Mouse (Mus musculus) layer of hippocampus, adult 8-10 months (tissue): ENCODE results near the gene Gm10600. TPM values are rescaled to one million over a fixed set of nuclear protein-coding genes. Genes with fewer than 3 reads are reported as not detected.
"Not testable (repeated sequence)": the region's sequence is repeated elsewhere in the genome, so short reads cannot be mapped to it uniquely, and the experiment has no call there.

Experiments used
- DNase-seq, 2 experiments: peaks; one replicate each; pipeline ENCODE4 v3.0.0; 2022; ENCODE audit warnings: low spot score in 2 of 2
- total RNA-seq, 4 experiments: library from RNA; stranded (reverse); gene quantifications; 2 replicates each; pipeline ENCODE4 v1.2.4; 2022

Gm10600 gene
- 1 to 10 TPM in 3 of 4 experiments, not detected in 1; 6.3 to 9.4 (median 6.8) TPM for total RNA-seq

- DNase-seq, result not testable (repeated sequence)
These were observed at the start of gene Gm10600 for GRCm38 (mm10) chr4:42240339-42240738. Gm10600 (plus strand) TSS chr4:42240639.

- DNase-seq, result not testable (repeated sequence)
These were observed 15.0 kb downstream of the Gm10600 start, which contains the start of gene Ccl21b for GRCm38 (mm10) chr4:42255467-42255866. Ccl21b (plus strand) TSS chr4:42255767.

Other genes with a start within 250 kb of the Gm10600 start
- gene Gm21093, start 205.9 kb upstream of the Gm10600 start, total RNA-seq, result 1 to 10 TPM; 1.6 to 3.8 (median 2.9) TPM
- gene Gm3893, start 149.4 kb upstream of the Gm10600 start, total RNA-seq, result not detected
- gene Gm13304, start 125.8 kb upstream of the Gm10600 start, total RNA-seq, result 10 to 100 TPM in 3 of 4 experiments, not detected in 1; 14.1 to 17.8 (median 15.9) TPM
- 10 to 100 TPM in 1 of 4 experiments, 1 to 10 TPM in 3; 5.1 to 15.5 (median 8.6) TPM for gene Gm13306, start 87.2 kb upstream of the Gm10600 start, total RNA-seq
- 1 to 10 TPM in 3 of 4 experiments, under 1 TPM in 1; 0.50 to 2.0 (median 1.3) TPM for gene Gm13305, start 72.0 kb upstream of the Gm10600 start, total RNA-seq
- not detected for gene Ccl21b, start 15.1 kb downstream of the Gm10600 start, total RNA-seq
- not detected for gene Gm21953, start 53.6 kb downstream of the Gm10600 start, total RNA-seq
- under 1 TPM; 0.14 to 0.61 (median 0.39) TPM for gene Fam205a3, start 77.7 kb downstream of the Gm10600 start, total RNA-seq
- gene Gm21586, start 198.7 kb downstream of the Gm10600 start, total RNA-seq, result not detected
- gene Gm2163, start 226.1 kb downstream of the Gm10600 start, total RNA-seq, result 1 to 10 TPM; 2.2 to 3.9 (median 2.9) TPM